Mouse (Mus musculus) retina, postnatal 7 days (tissue): ENCODE measurements around the gene Tep1.

ENCODE experiments used
- DNase-seq: peaks from one replicate; pipeline ENCODE4 v3.0.0-alpha.2; 2012; ENCODE audit warnings: low read depth, low spot score

Gene Tep1

DNA sequence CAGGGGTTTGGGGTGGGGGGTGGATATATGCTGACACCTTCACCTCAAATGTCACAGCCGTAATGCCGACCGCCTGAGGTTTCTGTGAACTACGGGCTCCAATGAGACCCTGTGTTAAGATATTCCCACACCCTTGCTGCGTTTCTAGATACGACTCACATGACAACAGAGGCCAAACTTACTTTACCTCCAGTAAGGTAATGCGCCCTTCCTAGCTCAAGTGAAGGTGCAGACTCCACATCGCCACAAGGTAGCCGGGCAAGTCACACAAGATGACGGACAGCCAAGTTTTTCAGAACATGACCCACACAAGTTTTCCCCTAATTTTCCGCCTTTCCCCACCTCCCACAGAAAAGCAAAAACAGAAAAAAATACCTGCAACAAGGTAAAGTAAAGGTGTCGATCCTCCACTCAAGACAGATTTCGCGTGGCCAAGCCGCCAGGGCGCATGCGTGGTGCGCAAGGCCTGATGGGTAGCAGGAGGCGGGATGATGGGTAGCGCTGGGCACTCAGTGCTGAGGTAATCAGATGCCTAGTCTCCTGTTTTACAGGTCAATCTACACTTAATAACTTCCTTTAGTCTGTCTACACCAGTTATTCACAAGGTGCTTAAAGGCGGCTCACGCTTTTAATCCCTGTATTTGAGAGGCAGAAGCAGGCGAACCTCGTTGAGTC lies 75.0 kb downstream of the Tep1 start:
- no peak for DNase-seq

DNA sequence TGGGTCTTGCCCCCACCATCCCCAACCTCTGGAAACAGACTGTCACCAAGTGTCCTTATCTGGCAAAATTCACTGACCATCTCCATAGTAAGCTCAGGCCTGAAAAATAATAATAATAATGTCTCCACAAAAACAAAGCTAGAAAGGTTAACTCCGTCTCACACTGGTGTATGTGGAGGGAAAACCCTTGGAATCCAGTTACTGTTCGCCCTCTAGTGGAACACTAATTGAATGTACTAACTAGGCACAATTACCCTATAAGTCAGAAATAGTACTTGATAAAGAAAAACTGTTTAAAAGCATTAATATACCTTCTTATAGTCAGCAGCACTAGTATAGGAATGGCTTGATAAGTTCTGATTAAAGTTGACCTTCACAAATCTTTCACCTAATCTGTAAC lies 82.2 kb downstream of the Tep1 start:
- DNase-seq: no peak

DNA sequence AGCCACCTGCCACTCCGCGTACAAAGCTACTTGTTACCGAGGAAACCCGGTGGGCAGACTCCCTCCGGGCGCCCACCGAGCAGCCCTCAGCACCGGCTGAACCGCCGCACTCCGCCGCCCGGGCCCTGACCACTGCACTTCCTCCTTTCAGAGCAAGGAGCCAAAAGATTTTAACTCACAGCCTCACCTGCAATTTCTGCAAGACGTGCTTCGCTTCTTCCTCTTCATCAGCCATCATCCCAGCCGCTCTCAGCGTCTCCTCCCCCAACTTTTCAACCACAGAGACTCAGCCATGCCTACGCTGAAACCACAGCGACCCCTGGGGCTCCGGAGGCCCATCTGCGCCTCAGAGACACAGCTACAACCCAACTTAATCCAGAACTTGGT lies 85.1 kb downstream of the Tep1 start, which contains the start of gene Ttc5:
Ttc5 (minus strand) TSS at position 269 of the 387 bp plus-strand sequence.
- DNase-seq: peak; percentile 84

DNA sequence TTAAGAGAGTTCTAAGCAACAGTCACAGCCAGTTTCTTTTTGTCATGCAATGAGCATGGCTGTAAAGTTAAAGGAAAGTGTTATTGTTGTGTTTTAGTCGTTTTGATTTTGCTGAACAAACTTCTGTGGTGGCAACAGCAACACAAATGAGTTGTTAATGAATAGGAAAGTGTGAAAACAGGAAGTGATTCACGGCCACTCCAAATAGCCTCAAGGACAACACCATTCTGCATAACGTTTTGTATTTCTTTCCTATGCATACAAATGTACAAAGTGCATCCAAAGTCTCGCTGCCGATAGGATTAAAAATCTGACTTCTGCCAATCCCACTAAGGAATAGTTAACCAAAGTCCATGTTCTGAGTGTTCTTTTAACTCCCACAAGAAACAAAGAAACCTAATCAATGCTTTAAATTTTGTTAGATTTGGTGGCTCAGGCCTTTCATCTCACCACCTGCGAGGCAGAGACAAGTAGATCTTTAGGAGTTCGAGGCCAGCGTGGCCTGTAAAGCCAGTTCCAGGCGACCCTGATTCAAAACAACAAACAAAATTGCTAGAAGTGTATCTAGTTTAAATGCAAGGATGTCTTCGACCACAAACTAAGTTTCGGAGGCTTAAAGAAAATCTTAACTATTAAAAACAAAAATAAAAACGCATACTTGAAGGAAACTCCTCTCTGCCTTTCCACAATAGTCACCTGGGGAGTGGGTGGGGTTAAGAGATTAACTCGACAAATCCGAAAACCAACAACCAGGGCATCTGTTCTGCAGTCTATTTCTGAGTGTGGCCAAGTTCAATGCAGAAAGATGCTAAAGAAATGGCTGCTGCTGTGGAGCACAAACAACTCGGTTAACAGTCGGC lies 85.7 kb downstream of the Tep1 start:
- DNase-seq: peak; percentile 16

- no peak for DNase-seq
These were observed 88.2 kb downstream of the Tep1 start for GRCm38 (mm10) chr14:50782166-50782565.
